Mouse (Mus musculus) left cerebral cortex, adult 11 months (tissue): ENCODE results near the gene AI464131.

Source experiments
- DNase-seq: peaks from one replicate; pipeline ENCODE4 v3.0.0; 2022; ENCODE audit warnings: low spot score

The AI464131 gene

GRCm38 (mm10) chr4:41505131-41505551, 2.3 kb upstream of the AI464131 start:
- no peak for DNase-seq

DNA sequence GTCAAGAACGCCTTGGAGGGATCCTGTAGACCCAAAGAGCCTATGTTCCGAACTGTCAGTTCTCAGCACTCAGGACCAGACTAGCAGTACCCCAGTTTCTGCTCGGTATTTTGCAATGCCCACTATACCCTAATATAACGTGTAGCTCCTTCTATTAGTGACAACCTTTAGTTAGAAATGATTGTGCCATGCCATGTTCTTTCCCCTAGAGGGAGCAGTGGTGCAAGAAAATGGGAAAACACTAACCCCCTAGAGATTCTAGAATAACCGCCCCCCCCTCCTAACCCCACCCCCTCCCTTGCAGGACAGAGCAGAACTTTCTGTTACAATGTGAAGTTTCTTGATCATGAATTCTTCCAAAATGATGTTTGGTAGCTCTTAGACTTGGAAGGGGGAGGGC, 1.4 kb upstream of the AI464131 start:
- no peak for DNase-seq

- no peak for DNase-seq
These were observed 520 bp downstream of the AI464131 start for GRCm38 (mm10) chr4:41502171-41502940.

- DNase-seq, result no peak
These were observed 2.1 kb downstream of the AI464131 start for GRCm38 (mm10) chr4:41500787-41501186.

GRCm38 (mm10) chr4:41499619-41500018, 3.3 kb downstream of the AI464131 start:
- no peak for DNase-seq

DNA sequence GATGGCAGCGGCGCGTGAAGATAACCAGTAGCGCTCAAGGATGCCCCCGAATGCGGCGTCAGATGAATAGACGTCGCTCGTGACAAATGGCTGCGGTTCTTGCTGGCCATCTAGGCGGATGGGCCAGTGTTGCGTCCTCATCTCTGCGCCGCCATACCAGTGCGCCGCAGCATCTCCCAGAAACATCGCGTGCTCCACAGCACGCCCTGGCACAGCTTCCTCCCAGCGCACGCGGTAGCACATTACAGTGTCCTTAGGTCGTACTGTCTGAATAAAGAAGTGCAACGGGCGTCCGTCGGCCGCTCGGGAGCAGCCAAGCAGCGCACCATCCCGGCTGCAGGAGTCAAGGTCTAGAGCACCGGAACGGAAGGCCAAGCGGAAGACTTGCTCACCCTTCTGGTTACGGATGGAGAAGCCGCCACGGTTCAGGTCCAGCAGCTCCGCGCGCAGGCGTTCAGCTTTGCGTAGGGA, 3.9 kb downstream of the AI464131 start:
- no peak for DNase-seq

DNA sequence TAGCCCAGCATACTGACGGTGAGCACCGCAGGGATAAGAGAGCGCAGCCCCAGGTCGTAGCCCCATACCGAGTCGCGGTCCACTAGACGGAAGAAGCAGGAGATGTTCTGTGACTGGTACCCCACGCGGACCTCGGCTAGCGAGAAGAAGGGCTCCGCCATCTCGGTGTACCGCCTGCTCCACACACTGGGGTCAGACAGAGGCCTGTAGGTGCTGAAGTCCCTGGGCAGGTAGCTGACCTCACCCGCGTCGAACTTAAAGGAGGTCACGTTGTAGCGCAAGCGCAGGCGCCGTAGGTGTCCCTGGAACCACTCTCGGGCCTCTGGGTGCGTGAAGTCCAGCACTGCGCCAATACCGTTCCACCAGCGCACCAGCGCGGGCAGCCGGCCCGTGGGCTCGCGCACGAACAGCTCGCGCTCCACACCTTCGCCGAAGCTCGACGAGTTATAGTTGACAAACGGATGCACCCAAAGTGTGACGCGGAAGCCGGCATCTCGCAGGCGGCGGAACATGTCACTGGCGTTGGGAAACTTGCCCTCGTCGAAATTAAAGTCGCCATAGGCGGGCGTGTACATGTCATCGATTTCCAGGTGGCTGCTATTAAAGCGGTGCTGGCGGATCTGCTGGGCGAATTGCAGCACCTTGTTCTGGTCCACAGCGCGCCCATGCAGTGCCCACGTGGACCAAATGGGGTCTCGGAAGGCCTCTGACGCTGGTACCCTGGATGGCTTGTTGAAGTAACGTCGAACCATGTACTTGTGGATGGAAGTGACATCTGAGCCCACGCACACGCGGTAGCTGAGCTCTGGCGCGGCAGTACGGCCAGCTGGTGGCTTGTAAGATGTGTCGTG, 4.7 kb downstream of the AI464131 start:
- DNase-seq, result no peak

GRCm38 (mm10) chr4:41497579-41497978, 5.3 kb downstream of the AI464131 start:
- DNase-seq, result no peak

DNA sequence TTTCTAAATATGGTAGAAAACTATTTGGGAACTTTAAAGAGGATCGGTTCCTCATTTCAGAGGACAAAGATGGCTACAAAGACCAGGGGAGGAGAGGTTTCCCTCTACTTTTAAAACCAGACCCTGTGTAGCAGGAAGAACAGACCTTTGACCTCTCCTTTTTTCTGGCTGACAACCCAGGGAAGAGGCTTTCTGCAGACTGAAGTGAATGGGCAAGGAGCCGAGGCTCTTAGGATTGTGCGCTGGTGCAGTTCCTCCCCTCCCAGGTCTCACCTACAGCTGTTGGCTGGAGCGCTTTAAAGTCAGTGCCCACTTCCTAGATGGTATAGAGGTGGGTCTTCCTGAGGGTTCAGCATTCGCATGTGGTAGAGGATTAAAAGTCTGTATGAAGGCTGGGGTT, 5.8 kb downstream of the AI464131 start:
- DNase-seq, result no peak

GRCm38 (mm10) chr4:41495850-41496249, 7.0 kb downstream of the AI464131 start:
- no peak for DNase-seq

- DNase-seq, result no peak
These were observed 7.8 kb downstream of the AI464131 start for GRCm38 (mm10) chr4:41495076-41495475.

DNA sequence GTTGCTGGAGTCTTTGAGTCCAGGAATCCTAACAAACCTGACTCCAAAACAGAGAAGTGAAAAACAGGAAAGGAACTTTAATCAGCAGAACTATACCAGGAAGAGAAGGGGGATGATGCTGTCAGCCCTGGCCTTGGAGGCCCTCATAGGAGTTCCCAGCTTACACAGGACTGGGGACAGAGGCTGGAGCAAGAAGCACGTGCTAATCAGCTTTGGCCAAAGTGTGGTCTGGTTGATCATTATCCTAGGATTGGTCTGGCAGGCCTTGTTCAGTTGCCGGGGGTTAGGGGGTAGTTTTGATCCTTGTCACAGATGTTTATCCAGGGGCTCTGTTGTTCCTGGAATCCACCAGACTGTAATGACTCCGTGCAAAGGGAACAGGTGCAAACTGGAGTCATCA, 8.5 kb downstream of the AI464131 start:
- no peak for DNase-seq

DNA sequence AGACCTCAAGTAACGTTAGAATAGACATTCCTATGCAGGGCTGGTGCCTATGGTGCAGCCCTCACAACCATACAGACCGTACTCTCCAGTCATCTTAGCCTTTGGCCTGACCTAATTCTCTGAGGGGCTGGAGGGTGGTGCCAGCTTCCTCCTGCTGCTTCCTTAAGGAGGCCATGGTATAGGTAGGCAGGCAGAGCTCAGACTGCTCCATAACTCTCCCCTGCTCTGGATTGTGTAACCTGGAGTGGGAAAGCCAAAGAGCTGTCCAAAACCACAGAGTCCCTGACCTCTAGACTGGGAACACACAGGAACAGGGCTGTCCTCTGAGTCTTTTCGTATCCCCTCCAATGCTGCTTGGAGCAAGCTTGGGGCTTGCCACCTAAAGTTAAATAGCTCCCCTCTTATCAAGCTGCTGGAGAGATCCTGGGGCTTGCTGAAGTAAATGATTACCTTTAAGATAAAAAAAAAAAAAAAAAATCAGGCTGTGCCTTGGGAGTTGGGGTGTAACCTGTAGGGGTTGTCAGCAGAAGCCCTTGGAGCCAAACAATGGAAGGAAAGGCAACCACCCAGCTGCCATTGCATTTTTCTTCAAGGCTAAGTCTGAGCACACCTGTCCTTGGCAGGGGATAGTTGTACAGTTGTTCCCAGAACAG, 9.3 kb downstream of the AI464131 start:
- DNase-seq, result no peak

DNA sequence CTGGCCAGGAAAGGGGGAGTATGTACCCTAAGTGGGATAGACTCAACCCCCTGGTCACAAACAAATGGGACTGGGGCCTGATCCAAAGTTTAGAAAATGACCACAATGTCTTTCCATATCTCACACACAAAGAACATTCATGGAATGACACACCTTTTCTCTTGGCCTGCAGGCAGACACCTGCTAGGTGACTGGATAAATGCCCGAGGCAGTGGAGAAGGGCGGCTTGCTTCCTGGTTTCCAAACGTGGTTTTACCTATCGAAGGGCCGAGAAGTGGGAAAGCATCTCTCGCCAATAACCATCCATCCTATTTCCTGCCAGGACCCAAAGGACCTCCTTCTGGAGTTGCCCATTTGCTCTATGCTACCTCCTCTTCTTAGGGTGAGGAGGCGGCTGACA, 9.9 kb downstream of the AI464131 start:
- no peak for DNase-seq

DNA sequence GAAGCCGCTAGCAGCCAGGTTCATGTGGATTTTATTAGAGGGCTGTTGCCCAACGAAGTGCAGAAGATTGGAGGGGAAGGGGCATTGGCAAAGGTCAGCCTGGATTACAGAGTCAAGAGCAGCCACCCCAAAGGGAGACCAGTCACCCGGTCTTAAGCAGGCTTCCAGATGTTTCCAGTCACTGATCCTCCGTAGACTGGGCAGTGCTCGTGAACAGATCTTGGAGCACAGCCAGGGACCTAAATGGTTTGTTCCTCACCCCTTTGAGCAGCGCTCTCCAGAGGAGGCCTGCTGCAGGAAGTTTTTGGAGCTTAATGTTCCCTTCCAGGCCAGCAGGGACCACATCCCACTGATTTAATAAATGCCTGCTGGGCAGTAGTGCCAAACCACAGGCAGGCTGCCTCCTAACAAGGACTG, 21.3 kb downstream of the AI464131 start:
- no peak for DNase-seq

- no peak for DNase-seq
These were observed 22.6 kb downstream of the AI464131 start for GRCm38 (mm10) chr4:41480254-41480653.

GRCm38 (mm10) chr4:41479456-41479804, 23.4 kb downstream of the AI464131 start:
- DNase-seq, result no peak

DNA sequence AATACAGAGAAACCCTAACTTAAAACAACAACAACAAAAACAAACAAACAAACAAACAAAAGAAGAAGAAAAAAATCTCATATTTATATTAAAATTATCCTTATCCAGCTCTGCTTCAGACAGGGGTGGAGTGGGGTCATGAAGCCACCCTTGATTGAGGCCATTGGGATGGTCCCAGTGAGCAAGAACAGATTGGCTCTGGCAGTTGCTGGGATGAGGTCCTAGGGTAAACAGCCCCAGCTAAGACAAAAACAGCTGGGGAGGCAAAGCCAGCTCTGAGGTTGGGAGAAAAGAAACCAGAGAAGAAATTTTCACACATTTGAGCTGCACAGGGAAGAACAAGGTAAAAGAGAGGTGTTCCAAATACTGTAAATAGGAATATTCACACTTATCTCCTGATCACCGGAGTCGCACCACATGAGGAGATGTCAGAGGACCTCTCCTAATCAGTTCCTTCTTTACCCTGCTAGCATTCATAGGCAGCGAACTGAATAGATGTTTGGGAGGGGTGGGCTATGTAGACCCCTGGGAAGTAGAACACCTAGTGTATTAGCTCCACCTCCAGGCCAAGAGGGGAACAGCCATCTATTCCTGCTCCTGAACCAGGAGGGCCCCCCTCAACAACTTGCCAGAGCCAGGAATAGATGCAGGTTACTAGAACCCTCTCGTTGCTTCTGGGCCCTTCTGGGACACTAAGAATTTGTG, 24.0 kb downstream of the AI464131 start:
- no peak for DNase-seq

DNA sequence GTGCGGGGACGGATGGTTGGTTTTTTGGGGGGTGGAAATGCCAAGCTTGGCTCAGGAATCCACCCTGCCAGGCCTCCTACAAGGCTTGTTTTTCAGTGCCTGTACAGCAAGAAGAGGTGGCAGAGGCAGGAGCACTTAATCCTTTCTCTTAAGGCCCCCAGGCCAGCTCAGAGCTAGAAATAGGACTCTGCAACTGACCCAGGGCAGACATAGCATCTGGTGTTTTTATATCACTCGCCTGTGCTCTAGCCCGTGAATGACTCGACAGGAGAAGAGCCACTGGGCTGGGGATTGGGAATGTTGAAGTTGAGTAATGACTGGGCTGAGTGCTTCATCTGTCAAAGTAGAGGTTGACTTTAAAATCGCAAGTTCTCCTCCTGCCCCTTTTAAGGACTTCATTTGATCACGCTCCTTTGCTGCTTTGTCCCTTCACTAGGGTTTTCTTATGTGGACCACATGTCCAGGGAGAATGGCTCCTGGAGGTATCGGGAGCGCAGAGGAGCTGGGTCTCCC, 25.2 kb downstream of the AI464131 start:
- no peak for DNase-seq

DNA sequence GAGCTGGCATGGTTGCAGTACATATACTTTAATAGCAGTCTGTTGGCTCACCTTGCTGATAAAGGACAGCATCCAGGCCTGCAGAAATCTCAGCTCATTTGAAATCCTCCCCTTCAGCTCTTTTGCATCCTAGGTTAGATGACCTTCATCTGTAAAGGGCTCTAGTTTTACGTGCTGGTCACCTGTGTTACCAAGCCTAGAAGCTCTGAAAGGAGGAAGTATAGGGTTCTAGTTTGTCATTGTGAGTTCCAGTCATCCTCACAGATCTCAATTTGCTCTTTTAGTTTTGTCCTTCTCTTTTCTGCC, 31.5 kb downstream of the AI464131 start:
- no peak for DNase-seq

DNA sequence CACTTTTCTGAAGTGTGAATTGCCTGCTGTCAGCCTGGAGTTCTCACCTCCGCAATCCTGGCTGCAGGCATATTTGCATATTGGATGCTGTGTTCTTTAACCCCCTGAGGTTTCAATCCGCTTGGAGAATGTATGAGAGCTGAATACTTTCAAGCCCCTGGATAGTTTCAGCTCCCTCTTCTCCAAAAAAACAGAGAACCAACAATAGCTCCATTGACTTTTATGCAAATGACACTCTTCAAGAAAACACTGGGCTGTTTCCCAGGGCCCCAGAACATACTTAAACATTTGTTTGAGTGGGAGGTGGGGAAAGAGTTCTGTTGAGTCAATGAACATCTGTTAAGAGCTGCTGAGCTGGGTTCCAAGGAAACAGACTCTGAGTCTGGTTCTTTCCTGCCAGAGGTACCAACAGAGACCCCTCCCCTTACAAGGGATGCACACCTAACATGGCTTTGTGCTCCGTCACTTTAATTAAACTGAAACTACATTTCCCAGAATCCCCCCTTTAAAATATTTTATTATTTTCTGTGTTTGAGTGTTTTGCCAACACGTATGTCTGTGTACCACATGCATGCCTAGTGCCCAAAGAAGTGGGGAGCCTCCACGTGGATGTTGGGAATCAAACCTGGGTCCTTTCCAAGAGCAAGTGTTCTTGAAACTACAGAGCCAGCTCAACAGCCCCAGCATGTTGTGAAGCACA, 32.0 kb downstream of the AI464131 start:
- DNase-seq, result peak; percentile 60
